ENCODE assay signal across 16 mouse cellular contexts in the genomic region with DNA sequence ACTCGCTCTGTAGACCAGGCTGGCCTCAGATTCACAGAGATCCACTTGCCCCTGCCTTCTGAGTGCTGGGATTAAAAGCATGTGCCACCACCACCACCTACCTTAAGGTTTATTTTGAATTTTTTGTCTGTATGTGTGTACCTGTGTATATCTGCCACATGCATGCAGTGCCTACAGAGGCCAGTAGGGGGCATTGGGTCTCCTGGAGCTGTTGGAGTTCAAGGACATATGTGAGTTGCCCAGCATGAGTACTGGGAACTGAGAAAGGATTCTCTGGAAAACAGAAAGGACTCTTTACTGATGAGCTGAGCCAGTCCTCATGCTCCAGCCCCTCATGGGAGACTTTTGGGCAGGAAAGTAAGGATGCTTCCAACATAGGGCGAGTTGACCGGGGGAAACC. TPM values are rescaled to one million over a fixed set of nuclear protein-coding genes. Genes with fewer than 3 reads are reported as not detected.
DNase-seq lines count a peak whose midpoint lies in the region; ATAC-seq and TF ChIP-seq lines count a peak whose summit lies in the region.
"Had no signal": no experiment of that assay in that cellular context is flagged by ENCODE, and none has a peak within 500 bp of the region (broad histone marks: within the 10 kb centered on the region; RNA-seq: fewer than 3 reads in every experiment).

No protein-coding gene starts in this region.

- H3K27ac ChIP-seq in forebrain, postnatal 0 days (ENCODE audit: low read depth, low read length): no peak overlapping the region
- H3K27ac ChIP-seq in forebrain, embryonic 10.5 days: no peak overlapping the region
- H3K27ac ChIP-seq in liver, embryonic 14.5 days: no peak overlapping the region
- no peak overlapping the region for H3K27ac ChIP-seq in liver, embryonic 11.5 days (ENCODE audit: low read depth, low read length)
- H3K27ac ChIP-seq: embryonic facial prominence, embryonic 13.5 days; heart, embryonic 15.5 days; limb, embryonic 13.5 days; macrophage had no signal

- no peak for DNase-seq in forebrain, postnatal 0 days
- DNase-seq in forebrain, embryonic 10.5 days (ENCODE audit: extremely low spot score, low spot score): no peak
- no peak for DNase-seq in liver, embryonic 14.5 days (ENCODE audit: low read depth in 3 of 3, low spot score in 3 of 3)
- DNase-seq in liver, embryonic 11.5 days (ENCODE audit: low spot score): no peak
- peak; percentile 60 to 65 for DNase-seq in B cell, adult 2 months
- peak; percentile 25 for DNase-seq in T-cell, adult 2 months (ENCODE audit: low spot score)
- no peak for DNase-seq in spleen, postnatal 36 days (ENCODE audit: low spot score in 2 of 2)
- DNase-seq in adipocyte (ENCODE audit: low spot score): no peak
- DNase-seq: right cerebral cortex, adult 18-20 months had no signal

- no peak overlapping the region for H3K9ac ChIP-seq in forebrain, postnatal 0 days
- no peak overlapping the region for H3K9ac ChIP-seq in liver, embryonic 14.5 days (replicated peaks)
- H3K9ac ChIP-seq in liver, embryonic 11.5 days (ENCODE audit: low read depth, low read length): no peak overlapping the region
- H3K9ac ChIP-seq: embryonic facial prominence, embryonic 13.5 days; heart, embryonic 15.5 days; limb, embryonic 13.5 days had no signal

- no peak for ATAC-seq in forebrain, postnatal 0 days
- ATAC-seq in liver, embryonic 14.5 days (ENCODE audit: insufficient read depth): no peak
- no peak for ATAC-seq in liver, embryonic 11.5 days (replicated peaks; ENCODE audit: low FRiP score)
- ATAC-seq: activated CD4-positive, CD25-positive, alpha-beta regulatory T cell, adult 4 months; forebrain, embryonic 16.5 days; hindbrain, embryonic 16.5 days had no signal

- no peak overlapping the region for H3K4me2 ChIP-seq in forebrain, postnatal 0 days (ENCODE audit: low read depth)
- no peak overlapping the region for H3K4me2 ChIP-seq in liver, embryonic 14.5 days (ENCODE audit: low read depth)
- H3K4me2 ChIP-seq in liver, embryonic 11.5 days: no peak overlapping the region
- H3K4me2 ChIP-seq: embryonic facial prominence, embryonic 13.5 days; heart, embryonic 15.5 days; limb, embryonic 13.5 days had no signal

- peaks cover 34% of the 10 kb centered on the region for H3K36me3 ChIP-seq in forebrain, postnatal 0 days (ENCODE audit: insufficient read depth)
- peaks cover 46% of the 10 kb centered on the region for H3K36me3 ChIP-seq in forebrain, embryonic 10.5 days (replicated peaks)
- H3K36me3 ChIP-seq in liver, embryonic 14.5 days (replicated peaks; ENCODE audit: control insufficient read depth, insufficient read depth, low read depth): peaks cover 27% of the 10 kb centered on the region
- H3K36me3 ChIP-seq in liver, embryonic 11.5 days (ENCODE audit: control insufficient read depth, insufficient read depth, low read length): peaks cover 20% of the 10 kb centered on the region

- no peaks in the 10 kb centered on the region for H3K4me1 ChIP-seq in forebrain, postnatal 0 days (ENCODE audit: insufficient read depth)
- H3K4me1 ChIP-seq in forebrain, embryonic 10.5 days: peaks cover 14% of the 10 kb centered on the region
- peaks cover 3% of the 10 kb centered on the region in 2 experiments; a peak in 2 of 4 replicates for H3K4me1 ChIP-seq in liver, embryonic 14.5 days (replicated peaks; ENCODE audit: control insufficient read depth in 2 of 2, insufficient read depth in 2 of 2, low read length in 1 of 2)
- H3K4me1 ChIP-seq in liver, embryonic 11.5 days (replicated peaks; ENCODE audit: control insufficient read depth, insufficient read depth, low read length): peaks cover 15% of the 10 kb centered on the region

- no peaks in the 10 kb centered on the region for H3K9me3 ChIP-seq in forebrain, postnatal 0 days (ENCODE audit: low read length)
- H3K9me3 ChIP-seq in forebrain, embryonic 10.5 days: peaks cover 7% of the 10 kb centered on the region; the same call in 1 of the 2 replicates
- 0 out of 2 replicates have a peak, but pooled peaks cover 2% of the 10 kb centered on the region for H3K9me3 ChIP-seq in liver, embryonic 14.5 days (ENCODE audit: control insufficient read depth, low read length)
- H3K9me3 ChIP-seq in liver, embryonic 11.5 days (ENCODE audit: control insufficient read depth, low read length): no peaks in the 10 kb centered on the region
- H3K9me3 ChIP-seq: embryonic facial prominence, embryonic 13.5 days; heart, embryonic 15.5 days had no signal

- no peak overlapping the region for H3K4me3 ChIP-seq in forebrain, postnatal 0 days (ENCODE audit: low read depth, low read length)
- no peak overlapping the region for H3K4me3 ChIP-seq in forebrain, embryonic 10.5 days
- no peak overlapping the region for H3K4me3 ChIP-seq in liver, embryonic 14.5 days (ENCODE audit: insufficient read depth in 1 of 2, low read depth in 2 of 2, low read length in 2 of 2)
- H3K4me3 ChIP-seq in liver, embryonic 11.5 days (ENCODE audit: low read depth, low read length): no peak overlapping the region
- H3K4me3 ChIP-seq: embryonic facial prominence, embryonic 13.5 days; heart, embryonic 15.5 days; limb, embryonic 13.5 days had no signal

- WGBS in forebrain, postnatal 0 days: 96% methylated on average over 3 of the region's 3 CpGs
- WGBS in forebrain, embryonic 10.5 days: 91% methylated on average over 3 of the region's 3 CpGs
- 85% methylated on average over 3 of the region's 3 CpGs for WGBS in liver, embryonic 14.5 days (ENCODE audit: insufficient replicate concordance)
- 94% methylated on average over 3 of the region's 3 CpGs for WGBS in liver, embryonic 11.5 days

- H3K27me3 ChIP-seq in forebrain, postnatal 0 days (ENCODE audit: insufficient read depth, low read length): no peaks in the 10 kb centered on the region
- H3K27me3 ChIP-seq in forebrain, embryonic 10.5 days (ENCODE audit: poor library complexity, severe bottlenecking): no peaks in the 10 kb centered on the region
- no peaks in the 10 kb centered on the region for H3K27me3 ChIP-seq in liver, embryonic 14.5 days (ENCODE audit: control insufficient read depth, insufficient read depth, low read length)
- H3K27me3 ChIP-seq in liver, embryonic 11.5 days (replicated peaks; ENCODE audit: control insufficient read depth, insufficient read depth, low read length): no peaks in the 10 kb centered on the region
- H3K27me3 ChIP-seq: embryonic facial prominence, embryonic 13.5 days; heart, embryonic 15.5 days; limb, embryonic 13.5 days had no signal

- no peak for TF ChIP-seq EP300 in liver, embryonic 14.5 days (IDR thresholded peaks at IDR 0.05; ENCODE audit: low read depth)

- TF ChIP-seq CTCF in forebrain, postnatal 0 days (IDR thresholded peaks at IDR 0.05; ENCODE audit: low read depth): peak; percentile 49
- TF ChIP-seq CTCF in liver, embryonic 14.5 days (IDR thresholded peaks at IDR 0.05; ENCODE audit: low read depth): peak; percentile 56

RNA-seq across cellular contexts. Expression of a gene that starts 5.3 kb away (rescaled TPM):
- total RNA-seq in forebrain, postnatal 0 days (2014; rRNA removed): 42.9 and 46.0 TPM in 2 replicates
- polyA plus RNA-seq in forebrain, postnatal 0 days (2015; fragmentation: Nextera tagmentation; extraction: Ambion mirVana): 52.6 and 58.3 TPM in 2 replicates
- polyA plus RNA-seq in forebrain, embryonic 10.5 days (2016; fragmentation: Nextera tagmentation; extraction: Ambion mirVana): 65.0 and 65.4 TPM in 2 replicates
- polyA plus RNA-seq in liver, embryonic 14.5 days (2012; rRNA removed): 28.9 and 43.4 TPM in 2 replicates
- 71.9 and 76.5 TPM in 2 replicates for polyA plus RNA-seq in liver, embryonic 14.5 days (2014; fragmentation: Nextera tagmentation; extraction: Ambion mirVana)
- 97.1 and 104 TPM in 2 replicates for polyA plus RNA-seq in liver, embryonic 11.5 days (2014; fragmentation: Nextera tagmentation; extraction: Ambion mirVana)

RNA-seq across cellular contexts. Expression of a gene that starts 12.0 kb away (rescaled TPM):
- total RNA-seq in forebrain, postnatal 0 days (2014; rRNA removed): 32.1 and 42.4 TPM in 2 replicates
- polyA plus RNA-seq in forebrain, postnatal 0 days (2015; fragmentation: Nextera tagmentation; extraction: Ambion mirVana): 30.7 and 34.4 TPM in 2 replicates
- 39.7 and 41.0 TPM in 2 replicates for polyA plus RNA-seq in forebrain, embryonic 10.5 days (2016; fragmentation: Nextera tagmentation; extraction: Ambion mirVana)
- polyA plus RNA-seq in liver, embryonic 14.5 days (2012; rRNA removed): 20.5 and 22.8 TPM in 2 replicates
- polyA plus RNA-seq in liver, embryonic 14.5 days (2014; fragmentation: Nextera tagmentation; extraction: Ambion mirVana): 32.6 and 38.0 TPM in 2 replicates
- 47.7 and 49.8 TPM in 2 replicates for polyA plus RNA-seq in liver, embryonic 11.5 days (2014; fragmentation: Nextera tagmentation; extraction: Ambion mirVana)

RNA-seq across cellular contexts. Expression of a gene that starts 20.9 kb away (rescaled TPM):
- total RNA-seq in forebrain, postnatal 0 days (2014; rRNA removed): 136 and 138 TPM in 2 replicates
- polyA plus RNA-seq in forebrain, postnatal 0 days (2015; fragmentation: Nextera tagmentation; extraction: Ambion mirVana): 201 and 206 TPM in 2 replicates
- polyA plus RNA-seq in forebrain, embryonic 10.5 days (2016; fragmentation: Nextera tagmentation; extraction: Ambion mirVana): 204 and 210 TPM in 2 replicates
- polyA plus RNA-seq in liver, embryonic 14.5 days (2012; rRNA removed): 26.5 and 29.2 TPM in 2 replicates
- polyA plus RNA-seq in liver, embryonic 14.5 days (2014; fragmentation: Nextera tagmentation; extraction: Ambion mirVana): 30.6 and 36.8 TPM in 2 replicates
- 104 and 106 TPM in 2 replicates for polyA plus RNA-seq in liver, embryonic 11.5 days (2014; fragmentation: Nextera tagmentation; extraction: Ambion mirVana)

RNA-seq across cellular contexts. Expression of a gene that starts 31.0 kb away (rescaled TPM):
- total RNA-seq in forebrain, postnatal 0 days (2014; rRNA removed): 30.9 and 33.2 TPM in 2 replicates
- polyA plus RNA-seq in forebrain, postnatal 0 days (2015; fragmentation: Nextera tagmentation; extraction: Ambion mirVana): 67.7 and 75.2 TPM in 2 replicates
- 46.4 and 52.4 TPM in 2 replicates for polyA plus RNA-seq in forebrain, embryonic 10.5 days (2016; fragmentation: Nextera tagmentation; extraction: Ambion mirVana)
- 8.8 and 12.0 TPM in 2 replicates for polyA plus RNA-seq in liver, embryonic 14.5 days (2012; rRNA removed)
- 19.0 and 23.6 TPM in 2 replicates for polyA plus RNA-seq in liver, embryonic 14.5 days (2014; fragmentation: Nextera tagmentation; extraction: Ambion mirVana)
- polyA plus RNA-seq in liver, embryonic 11.5 days (2014; fragmentation: Nextera tagmentation; extraction: Ambion mirVana): 39.6 and 47.7 TPM in 2 replicates

RNA-seq across cellular contexts. Expression of a gene that starts 35.6 kb away (rescaled TPM):
- 62.8 and 64.2 TPM in 2 replicates for total RNA-seq in forebrain, postnatal 0 days (2014; rRNA removed)
- 82.2 and 93.3 TPM in 2 replicates for polyA plus RNA-seq in forebrain, postnatal 0 days (2015; fragmentation: Nextera tagmentation; extraction: Ambion mirVana)
- 73.6 and 75.8 TPM in 2 replicates for polyA plus RNA-seq in forebrain, embryonic 10.5 days (2016; fragmentation: Nextera tagmentation; extraction: Ambion mirVana)
- polyA plus RNA-seq in liver, embryonic 14.5 days (2012; rRNA removed): 40.2 and 49.0 TPM in 2 replicates
- 71.2 and 79.5 TPM in 2 replicates for polyA plus RNA-seq in liver, embryonic 14.5 days (2014; fragmentation: Nextera tagmentation; extraction: Ambion mirVana)
- 96.9 and 106 TPM in 2 replicates for polyA plus RNA-seq in liver, embryonic 11.5 days (2014; fragmentation: Nextera tagmentation; extraction: Ambion mirVana)

Comparison
In these comparisons a context has a peak if more than half of its experiments do, and no peak if none do; other contexts are left out.
1. DNase-seq: peak in B cell, adult 2 months (2 of 2) and T-cell, adult 2 months (single experiment); none in forebrain, postnatal 0 days (single experiment), forebrain, embryonic 10.5 days (single experiment), liver, embryonic 14.5 days (0 of 3), liver, embryonic 11.5 days (single experiment), spleen, postnatal 36 days (0 of 2) and adipocyte (single experiment).